Mouse (Mus musculus): ENCODE results near the gene Olfr926. TPM values are rescaled to one million over a fixed set of nuclear protein-coding genes. Genes with fewer than 3 reads are reported as not detected.

Gene Olfr926
- polyA plus RNA-seq (2012; rRNA removed) = not detected in 2 replicates

DNA sequence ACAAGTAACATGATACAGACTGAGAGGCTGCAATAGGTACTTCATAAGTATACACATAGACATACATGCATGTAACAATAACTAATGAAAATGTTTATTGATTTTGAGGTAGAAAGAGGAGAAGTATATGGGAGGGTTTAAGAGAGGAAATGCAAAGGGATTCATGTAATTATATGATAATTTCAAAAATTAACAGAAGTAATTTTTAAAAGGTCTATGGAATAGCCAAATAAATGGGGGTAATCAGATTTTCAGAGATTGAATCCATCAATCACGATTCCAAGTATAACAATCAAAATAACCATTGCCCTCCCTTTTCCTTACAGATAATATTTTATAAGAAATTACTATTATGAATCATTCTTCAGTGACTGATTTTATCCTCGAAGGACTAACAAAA, at the start of gene Olfr926:
TSS of gene Olfr926 (plus strand) at position 301 of the 400 bp plus-strand sequence.

DNA sequence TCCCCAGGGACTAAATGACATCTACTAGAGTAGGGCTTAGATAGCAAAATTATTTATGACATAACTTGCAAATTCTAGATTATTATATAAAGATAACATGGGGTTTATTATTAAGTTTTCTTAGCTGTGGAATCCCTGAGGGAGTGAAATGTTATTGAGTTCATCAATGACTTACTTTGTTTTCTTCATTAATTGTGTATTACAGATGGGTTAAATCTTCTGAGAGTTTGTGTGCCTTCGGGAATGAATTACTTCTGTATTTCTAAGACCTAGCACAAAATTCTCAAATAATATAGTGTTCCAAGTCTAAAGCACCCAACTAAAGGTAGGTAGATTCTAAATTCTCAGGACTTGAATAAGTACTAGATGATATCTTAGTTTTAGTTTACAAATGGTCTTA, 32.8 kb upstream of the Olfr926 start, which contains the start of gene Olfr924:
TSS of gene Olfr924 (plus strand) at position 301 of the 400 bp plus-strand sequence.

DNA sequence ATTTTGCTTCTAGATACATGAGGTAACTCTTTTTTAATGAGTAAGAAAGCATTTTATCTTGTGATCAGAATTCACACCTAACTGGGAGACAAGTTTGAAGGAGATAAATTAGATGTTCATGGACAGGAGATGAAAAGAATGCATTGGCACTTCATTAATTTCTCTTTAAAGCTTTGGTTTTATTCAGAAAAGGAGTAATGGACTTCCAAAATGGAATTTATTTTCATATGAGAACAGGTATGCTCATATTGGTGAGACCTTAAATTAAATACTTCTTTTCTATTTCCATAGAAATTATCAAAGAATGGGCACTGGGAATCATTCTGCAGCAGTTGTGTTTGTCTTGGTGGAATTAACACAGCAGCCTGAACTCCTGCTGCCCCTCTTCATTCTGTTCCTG, 22.2 kb upstream of the Olfr926 start, which contains the start of gene Olfr26:
TSS of gene Olfr26 (plus strand) at position 301 of the 400 bp plus-strand sequence.

Other genes with a start within 250 kb of the Olfr926 start
- gene Olfr916, start 217.3 kb upstream of the Olfr926 start, polyA plus RNA-seq (2012; rRNA removed) = not detected in 2 replicates
- gene Olfr917, start 211.3 kb upstream of the Olfr926 start, polyA plus RNA-seq (2012; rRNA removed) = not detected in 2 replicates
- not detected in 2 replicates for gene Olfr918, start 202.5 kb upstream of the Olfr926 start, polyA plus RNA-seq (2012; rRNA removed)
- gene Olfr919, start 173.5 kb upstream of the Olfr926 start, polyA plus RNA-seq (2012; rRNA removed) = not detected in 2 replicates
- gene Vwa5a, start 158.9 kb upstream of the Olfr926 start, polyA plus RNA-seq (2012; rRNA removed) = 4.7 and 6.2 TPM in 2 replicates
- gene Olfr920, start 124.8 kb upstream of the Olfr926 start, polyA plus RNA-seq (2012; rRNA removed) = 0.03 and 0.05 TPM in 2 replicates
- not detected in 2 replicates for gene Olfr921, start 104.1 kb upstream of the Olfr926 start, polyA plus RNA-seq (2012; rRNA removed)
- not detected in 2 replicates for gene Olfr922, start 62.5 kb upstream of the Olfr926 start, polyA plus RNA-seq (2012; rRNA removed)
- not detected in 2 replicates for gene Olfr923, start 50.6 kb upstream of the Olfr926 start, polyA plus RNA-seq (2012; rRNA removed)
- not detected in 2 replicates for gene Olfr924, start 32.7 kb upstream of the Olfr926 start, polyA plus RNA-seq (2012; rRNA removed)
- not detected in 2 replicates for gene Olfr26, start 22.1 kb upstream of the Olfr926 start, polyA plus RNA-seq (2012; rRNA removed)
- gene Olfr930, start 52.7 kb downstream of the Olfr926 start, polyA plus RNA-seq (2012; rRNA removed) = not detected in 2 replicates
- not detected in 2 replicates for gene Olfr933, start 95.2 kb downstream of the Olfr926 start, polyA plus RNA-seq (2012; rRNA removed)
- not detected in 2 replicates for gene Olfr934, start 111.2 kb downstream of the Olfr926 start, polyA plus RNA-seq (2012; rRNA removed)
- not detected in 2 replicates for gene Olfr935, start 122.6 kb downstream of the Olfr926 start, polyA plus RNA-seq (2012; rRNA removed)
- gene Olfr146, start 146.3 kb downstream of the Olfr926 start, polyA plus RNA-seq (2012; rRNA removed) = not detected in 2 replicates
- gene Olfr937, start 187.8 kb downstream of the Olfr926 start, polyA plus RNA-seq (2012; rRNA removed) = not detected in 2 replicates
- not detected in 2 replicates for gene Olfr938, start 201.8 kb downstream of the Olfr926 start, polyA plus RNA-seq (2012; rRNA removed)

Measured in central nervous system, embryonic 18 days (tissue).